Mouse (Mus musculus) embryo, embryonic 11.5 days (tissue): Measurements from ENCODE around the gene Lhfpl4.

Source experiments
- DNase-seq: peaks from one replicate; pipeline ENCODE4 v3.0.0-alpha.2; 2012; ENCODE audit warnings: low read depth, low spot score

The Lhfpl4 gene

GRCm38 (mm10) chr6:113168316-113168975, 26.7 kb downstream of the Lhfpl4 start:
- no peak for DNase-seq

DNA sequence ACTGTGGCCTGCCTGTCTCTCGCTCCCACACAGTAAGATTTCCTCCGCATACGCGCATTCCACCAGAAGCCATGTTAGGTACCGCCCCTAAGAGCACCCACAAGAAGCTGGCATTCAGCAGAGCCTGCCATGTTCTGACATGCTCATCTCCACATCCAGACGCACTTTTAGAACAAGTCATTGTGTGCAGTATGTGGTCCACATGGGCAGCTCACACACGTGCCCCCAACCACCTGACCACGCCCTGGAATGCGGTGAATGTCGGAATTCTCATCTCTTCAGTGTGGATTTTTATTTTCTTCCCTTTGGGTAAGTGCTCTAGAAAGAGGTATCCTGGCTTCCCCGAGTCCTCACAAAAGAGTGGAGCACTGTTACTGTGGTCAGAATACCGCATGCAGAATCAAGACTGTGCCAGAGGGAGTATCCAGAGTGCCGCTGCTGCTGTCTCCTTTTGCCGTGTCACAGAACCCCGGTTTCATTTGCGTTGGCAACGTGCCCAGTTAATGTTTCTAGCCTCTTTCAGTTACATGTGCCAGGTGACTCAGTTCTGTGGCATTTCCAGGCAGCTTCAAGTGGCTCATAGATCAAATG, 28.4 kb downstream of the Lhfpl4 start:
- DNase-seq = no peak

DNA sequence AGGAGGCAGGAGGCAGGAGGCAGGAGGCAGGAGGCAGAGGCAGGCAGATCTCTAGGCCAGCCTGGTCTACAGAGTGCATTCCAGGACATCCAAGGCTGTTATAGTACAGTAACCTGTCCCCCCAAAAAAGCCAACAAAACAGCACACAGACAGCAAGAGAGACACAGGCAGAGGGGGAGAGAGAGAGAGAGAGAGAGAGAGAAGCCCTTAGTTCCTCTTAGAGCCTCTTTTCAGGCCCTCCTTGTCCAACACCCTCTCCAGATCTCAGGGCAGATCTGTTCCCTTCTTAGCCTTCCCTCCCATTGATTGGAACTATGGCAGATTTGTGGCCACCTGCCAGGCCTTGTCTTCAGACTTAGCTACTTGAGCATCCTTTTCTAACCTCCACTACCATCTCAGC, 31.7 kb downstream of the Lhfpl4 start:
- no peak for DNase-seq

DNA sequence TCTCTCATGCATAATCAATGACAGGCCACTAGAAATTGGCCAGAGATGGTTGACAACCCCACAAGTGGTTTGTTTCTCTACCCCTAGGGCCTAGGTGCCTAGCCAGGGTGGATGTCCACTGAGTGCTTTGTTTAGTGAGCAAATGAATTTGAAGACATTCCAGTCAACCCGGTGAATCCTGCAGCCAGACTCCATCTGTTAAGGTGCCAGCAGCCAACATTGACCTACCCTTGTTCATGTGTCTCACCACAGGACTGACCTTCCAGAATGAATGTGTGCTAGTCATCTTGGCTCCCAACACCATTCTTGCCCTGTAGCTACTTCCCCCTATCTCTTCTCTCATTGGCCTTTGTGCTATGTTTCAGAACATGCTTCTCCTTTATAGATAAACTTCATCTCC, 33.2 kb downstream of the Lhfpl4 start:
- DNase-seq = no peak

DNA sequence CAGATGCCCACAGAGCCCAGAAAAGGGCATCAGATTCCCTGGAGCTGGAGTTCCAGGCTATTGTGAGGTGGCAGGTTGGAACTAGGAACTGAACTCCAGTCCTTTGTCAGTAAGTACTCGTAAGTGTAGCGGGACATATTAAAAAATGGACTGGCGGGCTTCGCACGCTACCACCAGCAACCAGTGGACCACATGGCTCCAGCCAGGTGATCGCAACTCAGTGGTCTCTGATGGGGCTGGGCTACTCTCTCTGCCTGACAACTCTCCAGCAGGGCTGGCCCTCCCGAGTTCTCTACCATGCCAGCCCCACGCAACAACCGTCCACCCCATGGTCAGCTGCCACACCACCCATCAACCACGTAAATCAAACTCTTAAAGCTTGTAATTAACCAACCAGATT, 35.1 kb downstream of the Lhfpl4 start:
- DNase-seq = no peak

GRCm38 (mm10) chr6:113156064-113156463, 39.1 kb downstream of the Lhfpl4 start:
- no peak for DNase-seq

DNA sequence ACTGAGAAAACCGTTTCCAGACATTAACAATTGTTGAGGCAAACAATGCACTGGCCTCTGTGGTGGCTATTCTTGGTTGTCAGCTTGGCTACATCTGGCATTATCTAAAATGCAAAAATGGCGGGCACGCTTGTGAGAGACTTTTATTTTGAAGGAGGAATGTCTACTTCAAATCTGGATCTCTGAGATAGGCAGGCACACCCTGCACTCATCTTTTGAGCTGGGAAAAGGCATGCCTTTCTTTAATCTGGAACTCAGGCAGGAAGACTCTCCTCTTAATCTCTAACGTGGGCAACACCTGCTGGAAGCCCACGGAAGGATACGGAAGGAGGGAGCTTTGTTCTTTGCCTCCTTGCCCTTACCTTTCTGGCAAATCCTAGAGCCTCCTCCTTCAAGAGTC, 40.3 kb downstream of the Lhfpl4 start:
- DNase-seq = no peak

DNA sequence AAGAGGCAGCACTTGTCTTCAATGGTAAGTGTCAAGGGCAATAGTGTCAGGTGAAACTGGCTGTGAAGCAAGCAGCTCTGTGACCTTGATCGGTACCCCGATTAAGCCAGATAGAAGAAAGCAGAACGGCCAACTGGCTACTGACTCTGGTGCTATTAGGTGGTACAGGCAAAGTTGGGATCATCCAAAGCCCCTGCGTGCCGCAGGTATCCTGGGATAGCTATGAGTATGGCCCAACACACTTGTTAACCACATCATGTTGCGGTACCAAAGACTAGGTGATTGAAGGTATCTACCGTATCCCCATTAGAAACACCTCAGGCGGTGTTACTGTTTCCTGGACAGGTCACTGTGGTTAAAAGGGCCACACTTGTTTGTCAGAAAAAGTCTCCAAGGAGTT, 41.1 kb downstream of the Lhfpl4 start:
- DNase-seq = no peak

DNA sequence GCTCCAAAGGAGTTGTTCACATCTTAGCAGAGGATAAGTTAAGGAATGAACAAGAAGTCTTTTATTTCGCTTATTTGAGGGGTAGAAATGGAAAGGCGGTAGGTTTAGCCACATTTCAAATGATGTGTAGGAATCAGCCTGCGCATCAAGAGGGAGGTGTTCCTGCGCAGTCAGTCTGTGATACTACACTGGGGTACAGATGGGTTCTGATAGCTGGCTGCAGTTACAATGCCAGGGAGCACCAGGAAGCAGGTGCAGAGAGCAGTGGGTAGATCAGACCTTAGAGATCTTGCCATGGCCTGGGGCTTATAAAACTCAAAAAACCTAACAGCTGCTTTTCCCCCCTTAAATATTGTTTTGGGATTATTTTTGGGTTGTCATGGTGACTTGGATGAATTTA, 49.9 kb downstream of the Lhfpl4 start:
- no peak for DNase-seq

- DNase-seq = no peak
Measured at GRCm38 (mm10) chr6:113144764-113145163, 50.4 kb downstream of the Lhfpl4 start.

GRCm38 (mm10) chr6:113141389-113142094, 53.6 kb downstream of the Lhfpl4 start:
- no peak for DNase-seq

GRCm38 (mm10) chr6:113133360-113133759, 61.8 kb downstream of the Lhfpl4 start:
- DNase-seq = no peak

DNA sequence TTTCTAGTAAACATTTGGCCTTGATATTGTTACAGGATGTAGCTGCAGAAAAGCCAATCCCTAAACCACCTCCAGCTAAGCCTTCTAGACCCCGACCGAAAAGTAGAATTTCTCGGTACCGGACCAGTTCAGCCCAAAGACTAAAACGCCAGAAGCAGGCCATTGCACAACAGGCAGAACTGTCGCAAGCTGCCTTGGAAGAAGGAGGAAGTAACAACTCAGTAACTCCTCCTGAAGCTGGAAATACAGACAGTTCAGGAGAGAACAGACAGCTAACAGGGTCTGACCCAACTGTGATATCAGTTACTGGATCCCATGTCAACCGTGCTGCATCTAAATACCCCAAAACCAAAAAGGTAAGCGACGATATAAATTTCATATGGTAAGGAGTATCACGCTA, 74.4 kb downstream of the Lhfpl4 start:
- DNase-seq = no peak
